Mouse (Mus musculus) bone marrow, adult 2 months (tissue): ENCODE measurements around the gene Six6. TPM values are rescaled to one million over a fixed set of nuclear protein-coding genes. Genes with fewer than 3 reads are reported as not detected.

ENCODE experiments used
- H3K27ac ChIP-seq: fragments of 200-500 bp; 2 replicates; pipeline ENCODE4 v1.5.1; 2012; ENCODE audit warnings: low read depth, mild to moderate bottlenecking, control low read depth, inconsistent platforms, low read length; ENCODE audit not compliant: control insufficient read depth, poor library complexity, insufficient read depth
- H3K4me1 ChIP-seq: fragments of 200-500 bp; 2 replicates; pipeline ENCODE4 v1.6.1; 2011; ENCODE audit warnings: low read length; ENCODE audit not compliant: control insufficient read depth, insufficient read depth
- H3K4me3 ChIP-seq: fragments of 200-500 bp; replicated peaks from 2 replicates; pipeline ENCODE3; 2011; ENCODE audit warnings: mild to moderate bottlenecking, low read depth, low read length, control low read depth; ENCODE audit not compliant: control insufficient read depth
- CTCF ChIP-seq: fragments of 200-500 bp; IDR thresholded peaks from 2 replicates; pipeline ENCODE4 v1.5.1; 2011; ENCODE audit warnings: low read length, control low read depth; ENCODE audit not compliant: control insufficient read depth, insufficient read depth
- POLR2A ChIP-seq: fragments of 200-500 bp; IDR thresholded peaks from 2 replicates; pipeline ENCODE4 v1.6.1; 2011; ENCODE audit warnings: low read depth, mild to moderate bottlenecking, control low read depth, low read length, borderline replicate concordance; ENCODE audit not compliant: control insufficient read depth
- WGBS: fragments of 180-500 bp; shearing (Covaris S2); methylation state at CpG from one replicate; pipeline ENCODE4 v1.1.7; 2018; 5-methylcytosine and 5-hydroxymethylcytosine counted together
- polyA plus RNA-seq: library from polyadenylated mRNA; stranded (reverse); fragments of >200 nt; gene quantifications from 2 replicates; pipeline ENCODE4 v1.2.4, GENCODE M21; 2011; ENCODE audit warnings: low replicate concordance; ENCODE audit not compliant: missing spikeins, insufficient read depth, insufficient read length

Six6 gene
- polyA plus RNA-seq, 1 experiment = not detected

GRCm38 (mm10) chr12:72940822-72941397 lies 1.2 kb downstream of the Six6 start:
- TF ChIP-seq POLR2A (no peak), CTCF (no peak)
- Histone ChIP-seq H3K4me1 (no peaks in the 10 kb centered on the region), H3K4me3 (no peak overlapping the region), H3K27ac (no peak overlapping the region)
- WGBS = 9% methylated on average over 11 of the region's 11 CpGs

- TF ChIP-seq POLR2A (no peak), CTCF (no peak)
- no peaks in the 10 kb centered on the region for H3K4me1 ChIP-seq
- H3K4me3 ChIP-seq = no peak overlapping the region
- WGBS = 3% methylated on average over 32 of the region's 32 CpGs
- H3K27ac ChIP-seq = no peak overlapping the region
These were observed 1.8 kb downstream of the Six6 start for GRCm38 (mm10) chr12:72941398-72942051.

- Histone ChIP-seq H3K27ac (no peak overlapping the region), H3K4me1 (no peaks in the 10 kb centered on the region), H3K4me3 (no peak overlapping the region)
- no peak for TF ChIP-seq POLR2A
- no peak for TF ChIP-seq CTCF
- WGBS = 35% methylated on average over 6 of the region's 6 CpGs
These were observed 2.5 kb downstream of the Six6 start for GRCm38 (mm10) chr12:72942171-72942570.

GRCm38 (mm10) chr12:72943574-72944110 lies 4.0 kb downstream of the Six6 start:
- Histone ChIP-seq H3K4me1 (no peaks in the 10 kb centered on the region), H3K27ac (no peak overlapping the region), H3K4me3 (no peak overlapping the region)
- TF ChIP-seq CTCF (no peak), POLR2A (no peak)
- WGBS = 7% methylated on average over 2 of the region's 2 CpGs

GRCm38 (mm10) chr12:72944411-72945225 lies 4.9 kb downstream of the Six6 start:
- no peaks in the 10 kb centered on the region for H3K4me1 ChIP-seq
- no peak overlapping the region for H3K4me3 ChIP-seq
- H3K27ac ChIP-seq = no peak overlapping the region
- 5% methylated on average over 24 of the region's 24 CpGs for WGBS
- TF ChIP-seq POLR2A (no peak), CTCF (no peak)

GRCm38 (mm10) chr12:72945301-72946063 lies 5.8 kb downstream of the Six6 start:
- WGBS = 2% methylated on average over 89 of the region's 89 CpGs
- Histone ChIP-seq H3K27ac (no peak overlapping the region), H3K4me1 (no peaks in the 10 kb centered on the region), H3K4me3 (no peak overlapping the region)
- TF ChIP-seq POLR2A = no peak
- no peak for TF ChIP-seq CTCF

- Histone ChIP-seq H3K4me3 (no peak overlapping the region), H3K4me1 (no peaks in the 10 kb centered on the region), H3K27ac (no peak overlapping the region)
- 29% methylated on average over 8 of the region's 8 CpGs for WGBS
- TF ChIP-seq CTCF (no peak), POLR2A (no peak)
These were observed 6.3 kb downstream of the Six6 start for GRCm38 (mm10) chr12:72946064-72946395.

- TF ChIP-seq POLR2A (no peak), CTCF (no peak)
- H3K27ac ChIP-seq = no peak overlapping the region
- H3K4me3 ChIP-seq = no peak overlapping the region
- H3K4me1 ChIP-seq = no peaks in the 10 kb centered on the region
These were observed 7.1 kb downstream of the Six6 start for GRCm38 (mm10) chr12:72946805-72947204.
